Mouse (Mus musculus) lung, postnatal 0 days (tissue): ENCODE data around the gene Fcer1g. TPM values are rescaled to one million over a fixed set of nuclear protein-coding genes. Genes with fewer than 3 reads are reported as not detected.

ENCODE experiments used
- ATAC-seq: fragments of 200-750 bp; cut with Nextera tagmentation; 2 replicates; pipeline ENCODE4 v1.8.0; 2017; ENCODE audit warnings: moderate library complexity
- DNase-seq: peaks from one replicate; pipeline ENCODE4 v3.0.0-alpha.2; 2016; ENCODE audit warnings: low spot score
- H3K27ac ChIP-seq: fragments of 300-500 bp; sonication (generic); 2 replicates; pipeline ENCODE4 v1.5.1; 2014; ENCODE audit warnings: antibody characterized with exemption, mild to moderate bottlenecking, low read length, mixed read lengths
- H3K27me3 ChIP-seq: fragments of 300-500 bp; sonication (generic); replicated peaks from 2 replicates; pipeline ENCODE4 v1.6.1; 2014; ENCODE audit warnings: low read length, mixed read lengths; ENCODE audit not compliant: insufficient read depth
- H3K36me3 ChIP-seq: fragments of 300-500 bp; sonication (generic); 2 replicates; pipeline ENCODE4 v1.6.1; 2014; ENCODE audit warnings: low read length, mixed read lengths; ENCODE audit not compliant: insufficient read depth
- H3K4me1 ChIP-seq: fragments of 300-500 bp; sonication (generic); 2 replicates; pipeline ENCODE4 v1.6.1; 2014; ENCODE audit warnings: antibody characterized with exemption, low read depth, low read length, mixed read lengths; ENCODE audit not compliant: insufficient read depth
- H3K4me2 ChIP-seq: fragments of 300-500 bp; sonication (generic); replicated peaks from 2 replicates; pipeline ENCODE4 v1.6.1; 2014; ENCODE audit warnings: low read depth, mild to moderate bottlenecking, low read length, moderate library complexity, mixed read lengths
- H3K4me3 ChIP-seq: fragments of 300-500 bp; sonication (generic); 2 replicates; pipeline ENCODE4 v1.5.1; 2014; ENCODE audit warnings: low read depth, low read length
- H3K9ac ChIP-seq: fragments of 300-500 bp; sonication (generic); replicated peaks from 2 replicates; pipeline ENCODE4 v1.6.1; 2014; ENCODE audit warnings: low read depth, mild to moderate bottlenecking
- H3K9me3 ChIP-seq: fragments of 300-500 bp; sonication (generic); 2 replicates; pipeline ENCODE4 v1.6.1; 2016; ENCODE audit warnings: low read length, mixed read lengths
- CTCF ChIP-seq: IDR thresholded peaks from 2 replicates; pipeline ENCODE4 v1.5.1; 2016; ENCODE audit warnings: antibody characterized with exemption, mild to moderate bottlenecking
- EP300 ChIP-seq: IDR thresholded peaks from 2 replicates; pipeline ENCODE4 v1.6.1; 2016; ENCODE audit warnings: antibody characterized with exemption, mild to moderate bottlenecking, control low read depth
- WGBS: fragments of 180-500 bp; shearing (Covaris S2); extraction: QIAGEN DNeasy Blood & Tissue Kit; methylation state at CpG from one replicate; pipeline ENCODE4 v1.1.7; 2014; 5-methylcytosine and 5-hydroxymethylcytosine counted together
- polyA plus RNA-seq: library from polyadenylated mRNA; unstranded; fragments of >200 nt; fragmentation: Nextera tagmentation; extraction: Ambion mirVana; gene quantifications from 2 replicates; pipeline ENCODE4 v1.2.1, GENCODE M21; 2015

Gene Fcer1g
- polyA plus RNA-seq, 1 experiment from 2014 or later, result 130 TPM

- no peak for TF ChIP-seq EP300
- no peak for TF ChIP-seq CTCF
- 40% methylated on average over 11 of the region's 11 CpGs for WGBS
- ATAC-seq (no peak), DNase-seq (no peak)
- no peak overlapping the region for H3K27ac ChIP-seq
- H3K27me3 ChIP-seq, result peaks cover 16% of the 10 kb centered on the region; the same call in 1 of the 2 replicates
- H3K4me3 ChIP-seq, result no peak overlapping the region
- no peaks in the 10 kb centered on the region for H3K36me3 ChIP-seq
- H3K4me1 ChIP-seq, result peaks cover 8% of the 10 kb centered on the region
- no peaks in the 10 kb centered on the region for H3K9me3 ChIP-seq
- H3K9ac ChIP-seq, result no peak overlapping the region
- no peak overlapping the region for H3K4me2 ChIP-seq
Measured at GRCm38 (mm10) chr1:171193911-171194830, 40.0 kb downstream of the Fcer1g start.

GRCm38 (mm10) chr1:171193093-171193840 lies 40.9 kb downstream of the Fcer1g start:
- no peak overlapping the region for H3K27ac ChIP-seq

GRCm38 (mm10) chr1:171192283-171192682 lies 41.9 kb downstream of the Fcer1g start:
- Histone ChIP-seq H3K27me3 (peaks cover 16% of the 10 kb centered on the region; the same call in 1 of the 2 replicates), H3K4me3 (no peak overlapping the region), H3K4me1 (peaks cover 8% of the 10 kb centered on the region), H3K9me3 (no peaks in the 10 kb centered on the region), H3K27ac (no peak overlapping the region), H3K4me2 (no peak overlapping the region), H3K36me3 (no peaks in the 10 kb centered on the region), H3K9ac (no peak overlapping the region)
- 53% methylated on average over 10 of the region's 10 CpGs for WGBS
- DNase-seq, result no peak
- ATAC-seq, result no peak
- TF ChIP-seq CTCF, result no peak
- TF ChIP-seq EP300, result no peak

More at GRCm38 (mm10) chr1:171193093-171193840, 40.9 kb downstream of the Fcer1g start:
- Histone ChIP-seq H3K9me3 (no peaks in the 10 kb centered on the region), H3K4me1 (peaks cover 8% of the 10 kb centered on the region), H3K27me3 (peaks cover 16% of the 10 kb centered on the region; the same call in 1 of the 2 replicates), H3K4me2 (0 out of 2 replicates have a peak overlapping the region, but pooled peaks have one; percentile 8), H3K9ac (no peak overlapping the region), H3K4me3 (peak overlapping the region; percentile 2; the same call in 1 of the 2 replicates), H3K36me3 (no peaks in the 10 kb centered on the region)
- DNase-seq (no peak), ATAC-seq (no peak)
- no peak for TF ChIP-seq EP300
- TF ChIP-seq CTCF, result no peak
- WGBS, result 12% methylated on average over 18 of the region's 18 CpGs

- 94% methylated on average over 9 of the region's 9 CpGs for WGBS
- no peak for DNase-seq
- TF ChIP-seq EP300 (no peak), CTCF (no peak)
- Histone ChIP-seq H3K4me2 (no peak overlapping the region), H3K36me3 (no peaks in the 10 kb centered on the region), H3K27ac (no peak overlapping the region), H3K9me3 (no peaks in the 10 kb centered on the region), H3K27me3 (peaks cover 16% of the 10 kb centered on the region; the same call in 1 of the 2 replicates), H3K4me1 (peaks cover 7% of the 10 kb centered on the region), H3K9ac (no peak overlapping the region), H3K4me3 (no peak overlapping the region)
- no peak for ATAC-seq
Measured at GRCm38 (mm10) chr1:171190832-171191231, 43.3 kb downstream of the Fcer1g start.

- WGBS, result 49% methylated on average over 14 of the region's 14 CpGs
- Histone ChIP-seq H3K9me3 (no peaks in the 10 kb centered on the region), H3K9ac (no peak overlapping the region), H3K4me1 (peaks cover 4% of the 10 kb centered on the region; the same call in 1 of the 2 replicates), H3K4me3 (no peak overlapping the region), H3K27me3 (peaks cover 9% of the 10 kb centered on the region; the same call in 1 of the 2 replicates), H3K36me3 (no peaks in the 10 kb centered on the region), H3K27ac (no peak overlapping the region), H3K4me2 (no peak overlapping the region)
- TF ChIP-seq EP300, result no peak
- TF ChIP-seq CTCF, result no peak
- ATAC-seq (peak; percentile 41), DNase-seq (no peak)
Measured at GRCm38 (mm10) chr1:171189476-171190114, 44.6 kb downstream of the Fcer1g start.

GRCm38 (mm10) chr1:171189046-171189445 lies 45.1 kb downstream of the Fcer1g start:
- WGBS, result 19% methylated on average over 8 of the region's 8 CpGs
- no peak overlapping the region for H3K4me2 ChIP-seq
- TF ChIP-seq EP300 (no peak), CTCF (no peak)
- ATAC-seq (peak; percentile 10), DNase-seq (peak; percentile 48)
- H3K36me3 ChIP-seq, result no peaks in the 10 kb centered on the region
- no peaks in the 10 kb centered on the region for H3K9me3 ChIP-seq
- no peak overlapping the region for H3K9ac ChIP-seq
- no peak overlapping the region for H3K4me3 ChIP-seq
- no peak overlapping the region for H3K27ac ChIP-seq
- peaks cover 5% of the 10 kb centered on the region for H3K4me1 ChIP-seq
- peaks cover 4% of the 10 kb centered on the region; the same call in 1 of the 2 replicates for H3K27me3 ChIP-seq
